Mouse (Mus musculus): ENCODE measurements around the gene Olfr60.

GRCm38 (mm10) chr7:140333717-140334116, 27.8 kb downstream of the Olfr60 start, which contains the start of gene Olfr527:
- TF ChIP-seq CTCF (IDR thresholded peaks at IDR 0.05; ENCODE audit: extremely low read depth, insufficient read depth, insufficient read length, insufficient replicate concordance) (no peak), POLR2A (IDR thresholded peaks at IDR 0.05; ENCODE audit: low read depth, low read length) (no peak)
